Mouse (Mus musculus): ENCODE measurements around the gene Tnfrsf14.

The Tnfrsf14 gene

DNA sequence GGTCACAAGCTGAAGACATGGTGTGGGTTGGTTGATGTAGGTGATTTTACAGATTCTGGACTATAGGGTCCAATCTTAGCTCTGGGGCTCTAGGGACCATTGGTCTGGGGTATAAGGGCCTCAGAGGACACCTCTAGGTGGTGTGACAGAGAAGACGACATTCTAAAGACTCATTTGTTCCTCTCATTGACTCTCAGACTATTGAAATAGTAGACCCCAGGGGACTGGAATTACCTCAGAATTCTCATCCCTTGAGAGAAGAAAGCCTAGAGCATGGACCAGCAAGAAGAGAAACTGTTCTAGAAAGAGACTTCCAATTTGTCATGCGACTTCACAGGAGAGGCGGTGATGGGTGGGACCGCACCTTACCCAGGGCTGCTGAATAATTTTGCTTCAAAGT, 14.1 kb downstream of the Tnfrsf14 start:
- no peak for DNase-seq

- no peak for DNase-seq
Observed at GRCm38 (mm10) chr4:154913845-154914244, 14.5 kb downstream of the Tnfrsf14 start.

GRCm38 (mm10) chr4:154911644-154912043, 16.7 kb downstream of the Tnfrsf14 start:
- DNase-seq, result no peak

DNA sequence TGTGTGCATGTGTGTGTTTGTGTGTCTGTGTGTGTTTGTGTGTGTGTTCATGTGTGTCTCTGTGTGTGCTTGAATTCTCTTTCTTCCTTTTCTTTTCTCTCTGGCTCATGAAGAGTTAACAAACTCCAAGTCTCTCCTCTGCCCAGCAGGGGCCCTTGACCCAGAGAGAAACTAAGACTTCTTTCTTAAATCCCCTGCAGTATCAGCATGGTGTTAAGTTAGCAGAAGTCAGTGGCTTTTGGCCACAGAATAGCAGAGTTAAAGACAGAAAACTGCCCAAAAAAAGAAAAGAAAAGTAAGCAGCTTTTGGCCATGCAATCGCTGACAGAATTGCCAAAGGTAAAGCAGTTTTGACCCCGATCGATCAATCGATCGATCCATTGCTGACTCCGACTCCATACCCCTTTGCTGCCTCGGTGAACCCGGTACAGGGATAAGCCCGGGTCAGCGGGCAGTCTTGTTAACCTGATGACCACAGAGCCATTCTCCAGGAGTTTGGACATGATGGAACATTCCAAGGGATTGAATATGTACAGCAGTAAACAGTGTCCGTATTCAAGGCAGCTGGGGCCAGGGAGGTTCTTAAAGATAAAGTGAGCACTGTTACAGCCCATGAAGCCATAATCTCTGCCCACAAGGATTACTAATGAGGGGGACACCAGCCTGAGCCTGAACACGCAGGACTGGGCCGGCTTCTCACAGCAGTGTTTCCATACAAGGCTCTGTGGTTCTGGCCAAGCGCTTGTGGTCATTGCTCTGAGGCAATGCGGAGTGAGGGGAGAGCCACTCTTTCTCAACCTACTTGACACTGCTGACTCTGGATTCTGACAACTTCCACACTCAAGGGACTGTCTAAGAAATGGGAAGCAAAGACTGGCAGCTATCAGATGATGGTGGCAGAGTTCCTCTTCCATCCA, 17.5 kb downstream of the Tnfrsf14 start:
- no peak for DNase-seq

DNA sequence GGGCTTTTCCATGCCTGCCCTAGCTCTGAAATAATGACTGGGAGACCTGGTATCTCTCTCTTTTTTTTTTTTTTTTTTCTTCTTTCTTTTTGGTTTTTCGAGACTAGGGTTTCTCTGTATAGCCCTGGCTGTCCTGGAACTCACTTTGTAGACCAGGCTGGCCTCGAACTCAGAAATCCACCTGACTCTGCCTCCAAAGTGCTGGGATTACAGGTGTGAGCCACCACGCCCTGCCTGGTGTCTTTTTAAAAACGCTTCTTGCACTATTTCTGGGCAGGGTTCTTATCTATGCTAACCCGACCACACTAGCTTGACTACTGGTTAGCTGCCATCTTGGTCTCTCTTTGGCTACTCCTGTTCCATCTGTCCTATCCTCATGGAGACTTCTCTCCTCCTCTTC, 19.9 kb downstream of the Tnfrsf14 start:
- no peak for DNase-seq

DNA sequence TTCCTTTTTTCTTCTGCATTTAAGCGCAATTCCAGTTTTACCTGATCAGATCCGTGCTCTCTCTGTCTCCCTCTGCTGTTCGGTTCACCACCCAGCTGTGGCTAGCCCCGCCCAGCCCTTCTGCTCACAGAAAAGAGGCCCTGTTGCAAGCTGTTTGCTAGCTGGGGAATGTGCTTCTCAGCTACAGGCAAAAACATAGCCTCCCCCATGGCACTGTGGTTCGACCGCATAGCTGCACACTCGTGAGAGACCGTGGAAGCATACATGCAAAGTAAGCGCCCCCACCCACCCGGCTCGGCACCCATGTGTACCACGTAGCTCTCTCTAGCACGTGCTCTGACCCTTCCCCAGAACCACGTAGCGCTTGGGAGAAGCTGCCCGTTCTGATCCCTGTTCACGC, 20.5 kb downstream of the Tnfrsf14 start:
- DNase-seq, result peak; percentile 69

GRCm38 (mm10) chr4:154904185-154905071, 23.9 kb downstream of the Tnfrsf14 start:
- DNase-seq, result peak; percentile 65

DNA sequence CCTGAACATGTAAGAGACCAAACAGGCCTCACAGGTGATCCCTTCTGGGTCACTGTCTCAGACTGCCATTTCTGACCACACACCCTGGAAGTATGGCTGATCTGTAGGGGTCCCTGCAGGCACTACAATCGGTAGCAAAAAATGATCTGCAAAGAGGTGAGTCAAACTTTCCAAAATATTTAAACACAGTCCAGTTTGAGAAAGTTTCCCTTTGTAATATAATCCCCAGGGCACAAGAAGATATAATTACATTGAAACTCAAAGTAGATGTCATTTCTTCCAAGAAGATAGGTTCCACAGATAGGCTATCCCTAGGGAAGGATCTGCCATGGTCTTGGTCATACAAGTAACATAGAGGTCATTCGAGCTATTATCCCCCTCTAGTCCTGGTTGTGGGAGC, 26.0 kb downstream of the Tnfrsf14 start:
- no peak for DNase-seq

DNA sequence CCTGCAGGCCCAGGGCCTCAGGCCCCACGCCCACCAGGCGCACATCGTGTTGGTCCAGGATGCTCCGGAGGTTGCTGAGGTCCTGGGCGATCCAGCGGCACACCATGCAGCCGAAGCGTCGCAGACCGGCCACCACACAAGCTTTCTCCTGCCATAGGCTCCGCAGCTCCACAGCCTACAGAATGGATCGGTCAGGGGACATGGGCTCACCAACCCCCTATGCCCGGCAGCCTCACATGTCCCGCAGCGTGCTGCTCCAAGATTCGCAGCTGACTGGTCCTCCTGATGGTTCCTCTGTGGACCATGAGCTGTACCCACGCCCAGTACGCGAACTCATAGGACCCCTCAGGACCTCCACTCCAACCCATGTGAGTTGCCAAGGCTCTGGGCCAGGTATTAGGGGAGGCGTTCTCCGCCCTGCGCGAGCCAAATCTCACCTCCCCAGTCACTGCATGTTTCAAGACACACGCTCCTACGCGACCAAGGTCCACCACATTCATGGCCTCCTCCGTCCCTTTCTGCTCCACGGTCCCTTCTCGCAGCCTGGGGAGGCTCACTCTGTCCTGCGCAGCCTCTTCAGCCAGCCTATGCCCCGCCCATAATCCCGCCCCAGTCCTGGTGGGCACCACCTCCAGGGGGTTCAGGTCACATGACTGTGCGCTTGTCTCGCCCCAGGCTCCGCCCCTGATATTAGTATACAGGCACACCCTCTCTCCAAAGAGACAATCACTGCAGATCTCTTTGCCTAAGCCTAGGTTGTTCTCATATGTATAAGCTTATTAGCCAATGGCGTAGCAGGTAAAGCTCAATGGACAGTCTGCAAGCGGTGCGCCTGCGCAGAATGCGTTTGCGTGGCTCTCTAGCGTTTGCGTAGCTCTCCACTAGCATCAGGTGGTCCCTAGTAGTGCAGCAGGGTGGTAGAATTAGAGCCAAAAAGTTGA, 29.6 kb downstream of the Tnfrsf14 start, which contains the start of gene Fam213b:
Fam213b (minus strand) TSS at position 630 of the 941 bp plus-strand sequence.
- peak; percentile 68 for DNase-seq

DNA sequence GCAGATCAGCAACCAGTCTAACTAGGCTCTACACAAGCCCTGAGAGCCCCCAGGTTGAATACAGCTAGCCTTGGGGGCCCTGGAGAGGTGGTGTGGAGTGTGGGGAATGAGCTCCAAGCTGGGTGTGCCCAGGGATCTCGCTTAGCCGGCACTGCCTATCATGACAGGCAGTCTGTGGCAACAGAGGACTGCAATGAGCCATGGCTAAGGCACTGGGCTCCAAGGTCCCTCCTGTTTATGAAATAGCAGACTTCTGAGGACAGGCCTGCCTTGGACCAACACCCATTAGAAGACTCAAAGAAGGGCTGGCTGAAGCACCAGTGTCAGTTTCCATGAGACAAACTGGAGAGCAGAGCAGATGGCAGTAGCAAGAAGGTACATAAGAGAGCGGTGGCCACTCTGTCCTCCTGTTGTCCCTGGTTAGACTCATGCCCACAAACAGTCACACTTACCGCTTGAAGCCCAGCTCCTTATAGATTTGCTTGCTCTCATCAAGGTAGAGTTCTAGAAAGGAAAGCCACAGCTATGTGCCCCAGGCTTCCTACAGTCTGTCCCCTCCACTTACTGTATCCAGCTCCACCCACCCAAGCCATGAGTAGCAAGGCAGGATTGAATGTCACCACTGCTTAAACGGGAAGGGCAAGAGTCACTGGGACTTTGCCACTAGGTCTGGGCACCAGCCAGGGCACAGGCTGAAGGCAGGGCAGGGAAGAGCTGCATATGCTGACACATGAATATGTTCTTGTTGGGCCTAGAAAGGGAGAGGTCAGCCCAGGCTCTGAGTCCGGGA, 30.5 kb downstream of the Tnfrsf14 start:
- DNase-seq, result no peak

GRCm38 (mm10) chr4:154895549-154895948, 32.8 kb downstream of the Tnfrsf14 start:
- DNase-seq, result no peak

DNA sequence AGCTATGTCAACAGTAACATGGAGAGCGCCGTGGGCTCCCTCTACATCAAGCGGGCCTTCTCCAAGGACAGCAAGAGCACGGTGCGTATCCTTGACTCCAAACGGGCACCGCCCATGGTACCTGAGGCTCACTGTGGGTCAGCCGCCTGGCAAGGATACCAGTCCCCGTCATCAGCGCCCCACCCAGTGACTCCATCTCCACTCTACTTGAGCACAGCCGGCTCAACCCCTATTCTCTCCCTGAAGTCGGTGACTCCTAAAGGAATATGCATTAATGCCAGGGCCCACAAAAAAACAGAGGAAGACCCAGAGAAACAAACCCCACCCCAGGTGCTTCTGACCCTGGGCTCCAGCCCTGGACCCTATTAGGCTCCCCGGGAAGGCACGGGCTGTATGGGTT, 37.5 kb downstream of the Tnfrsf14 start:
- no peak for DNase-seq

- DNase-seq, result no peak
Observed at GRCm38 (mm10) chr4:154887593-154888250, 40.6 kb downstream of the Tnfrsf14 start.

DNA sequence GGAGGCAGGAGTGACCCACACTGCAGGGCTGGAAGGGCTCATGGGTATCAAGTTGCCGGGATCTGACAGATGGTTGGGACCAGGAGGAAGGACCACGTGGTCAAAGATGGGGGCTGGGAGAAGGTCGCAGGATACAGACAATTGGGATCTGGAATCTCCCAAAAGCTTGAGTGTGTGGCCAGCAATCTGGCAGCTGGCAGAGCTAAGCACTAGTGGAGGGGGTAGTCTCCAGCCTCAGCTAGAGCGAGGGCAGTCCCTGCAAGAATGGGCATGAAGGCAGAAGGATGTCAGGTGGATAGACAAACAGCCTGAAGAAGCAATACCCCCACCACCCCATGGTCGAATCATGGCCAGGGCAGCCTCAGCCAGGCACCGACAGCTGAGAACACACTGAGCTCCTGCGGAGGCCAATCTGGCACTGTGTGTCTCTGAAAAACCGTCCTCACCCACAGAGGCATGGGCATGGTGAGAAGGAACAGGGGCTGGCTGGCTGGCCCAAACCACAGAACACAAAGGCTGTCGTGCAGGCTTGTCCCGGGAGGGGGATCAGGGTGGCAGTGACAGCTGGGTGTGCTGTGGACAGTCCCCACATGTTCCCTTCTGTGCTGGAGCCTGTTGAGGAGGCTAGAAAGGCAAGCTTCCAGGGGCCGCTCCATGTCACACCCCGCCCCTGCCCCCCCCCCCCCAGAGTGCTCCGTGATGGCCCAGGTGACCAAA, 41.3 kb downstream of the Tnfrsf14 start:
- no peak for DNase-seq

DNA sequence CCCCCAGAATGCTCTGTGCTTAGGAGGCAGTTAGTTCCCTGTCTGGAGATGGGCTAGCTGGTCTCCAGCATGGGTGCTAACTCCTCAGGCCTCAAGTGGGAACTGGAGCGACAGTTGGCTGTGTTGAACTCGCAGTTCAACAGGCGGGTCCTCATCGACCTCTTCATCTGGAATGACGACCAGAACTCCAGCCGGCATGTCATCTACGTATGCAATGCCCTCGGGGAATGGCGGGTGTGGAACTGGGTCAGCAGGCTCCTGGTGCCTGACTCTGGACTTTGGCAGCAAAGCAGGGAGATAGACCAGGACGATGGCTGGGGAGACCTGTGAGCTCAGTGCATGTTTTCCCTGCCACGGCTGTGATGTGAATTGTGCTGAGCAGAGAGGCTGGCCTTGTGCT, 42.9 kb downstream of the Tnfrsf14 start:
- DNase-seq, result no peak

DNA sequence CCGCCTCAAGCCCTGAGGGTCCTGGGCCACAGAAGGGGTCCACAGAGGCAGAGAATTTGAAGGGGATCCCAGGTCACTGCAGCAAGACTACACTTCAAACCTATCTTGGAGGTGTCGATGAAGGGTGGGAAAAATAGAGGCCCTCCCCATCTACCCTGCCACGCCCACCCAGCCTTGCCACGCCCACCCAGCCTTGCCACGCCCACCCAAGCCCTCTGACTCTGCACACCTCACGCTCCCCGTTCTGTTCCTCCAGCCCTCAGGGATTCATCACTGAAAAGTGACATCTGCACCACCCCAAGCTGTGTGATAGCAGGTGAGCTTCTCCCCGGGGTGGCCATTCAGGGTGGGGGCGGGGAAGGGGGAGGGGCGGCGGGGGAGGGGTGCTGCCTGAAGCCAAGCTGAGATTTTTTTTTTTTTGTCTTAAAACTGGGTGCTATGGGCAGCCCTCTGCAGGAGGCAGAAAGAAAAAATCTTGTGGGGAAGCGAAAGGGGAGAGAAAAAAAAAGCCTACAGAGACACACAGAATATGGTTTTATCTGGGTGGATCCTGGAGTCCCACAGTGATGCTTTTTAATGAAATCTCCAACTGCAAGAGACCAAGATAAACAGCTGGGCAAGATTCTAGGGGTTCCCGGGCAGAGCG, 46.2 kb downstream of the Tnfrsf14 start:
- no peak for DNase-seq

DNA sequence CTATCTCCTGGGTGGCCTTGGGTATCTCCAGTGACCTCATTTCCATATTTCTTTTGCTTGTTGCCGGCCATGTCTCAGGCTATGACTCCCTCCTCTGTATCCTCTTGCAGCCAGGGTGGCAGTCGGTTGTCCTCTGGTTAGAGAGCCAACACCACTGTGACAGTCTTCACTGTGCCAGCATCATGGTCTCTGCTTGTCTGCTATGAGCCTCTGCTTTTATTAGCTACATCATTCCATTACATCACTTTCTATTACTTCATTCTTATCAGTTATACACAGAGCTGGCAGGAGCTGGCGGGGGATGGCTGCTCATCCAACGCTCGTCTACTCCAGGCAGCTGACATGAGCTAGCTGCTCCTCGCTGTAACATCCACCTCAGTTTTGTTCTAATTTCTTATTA, 47.6 kb downstream of the Tnfrsf14 start:
- DNase-seq, result no peak

GRCm38 (mm10) chr4:154877864-154878548, 50.4 kb downstream of the Tnfrsf14 start:
- peak; percentile 99 for DNase-seq

GRCm38 (mm10) chr4:154873186-154873585, 55.2 kb downstream of the Tnfrsf14 start:
- DNase-seq, result no peak
